Mouse (Mus musculus): ENCODE data around the gene Lrrn2. TPM values are rescaled to one million over a fixed set of nuclear protein-coding genes. Genes with fewer than 3 reads are reported as not detected.

The Lrrn2 gene
- total and polyA plus RNA-seq, 3 experiments: not detected

DNA sequence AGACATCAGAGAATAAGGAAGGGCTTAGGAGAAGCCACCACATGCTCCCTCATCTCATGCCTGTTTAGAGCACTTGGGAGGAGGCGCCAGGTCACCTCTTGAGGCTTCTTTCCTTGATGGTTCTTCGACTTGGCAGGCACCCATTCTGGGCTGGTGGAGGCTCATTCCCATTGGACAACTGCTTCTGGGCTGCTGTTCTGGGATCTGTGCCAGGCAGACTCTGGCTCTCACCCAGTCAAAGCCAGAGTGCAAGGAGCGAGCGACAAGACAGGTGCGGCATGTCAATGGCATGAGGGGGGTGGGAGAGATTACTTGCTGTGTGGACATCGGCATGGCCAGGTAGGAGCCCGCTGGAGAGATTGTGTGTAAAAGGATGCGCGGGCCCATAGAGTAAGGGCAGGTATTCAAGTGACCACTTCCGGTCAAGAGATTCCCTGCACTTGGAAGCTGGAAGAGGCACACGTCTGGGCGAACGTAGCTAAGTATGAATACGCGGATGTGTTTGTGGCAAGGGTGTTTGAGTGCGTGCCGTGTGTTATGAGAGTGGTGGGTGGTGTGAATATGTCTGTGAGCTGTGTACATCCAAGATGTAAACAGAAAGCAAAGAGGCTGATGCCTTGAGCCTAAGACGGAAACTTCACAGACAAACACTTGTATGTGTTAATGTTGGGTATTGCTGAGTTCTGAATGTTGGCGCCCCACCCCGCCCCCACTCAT, 35.8 kb upstream of the Lrrn2 start:
- Histone ChIP-seq H3K27ac (ENCODE audit: control insufficient read depth, low read depth, low read length) (no peak overlapping the region), H3K9me3 (replicated peaks; ENCODE audit: insufficient read depth, low read length) (no peaks in the 10 kb centered on the region), H3K36me3 (ENCODE audit: control insufficient read depth in 1 of 2, insufficient read depth in 2 of 2, low read length in 2 of 2) (no peaks in the 10 kb centered on the region), H3K9ac (ENCODE audit: control insufficient read depth, low read depth, low read length, poor library complexity, severe bottlenecking) (no peak overlapping the region), H3K27me3 (ENCODE audit: control insufficient read depth in 1 of 2, insufficient read depth in 2 of 2, low read length in 2 of 2) (peaks cover 0 to 2% of the 10 kb centered on the region in 2 experiments; a peak in 2 of 4 replicates), H3K4me1 (ENCODE audit: control insufficient read depth in 1 of 2, insufficient read depth in 2 of 2, low read length in 2 of 2) (no peaks in the 10 kb centered on the region), H3K79me2 (ENCODE audit: control insufficient read depth, insufficient read depth, low read length, poor library complexity) (no peaks in the 10 kb centered on the region), H3K4me3 (ENCODE audit: control insufficient read depth in 1 of 2, insufficient read depth in 1 of 2, low read depth in 2 of 2, low read length in 2 of 2) (no peak overlapping the region)
- no peak for DNase-seq (ENCODE audit: low read depth, low spot score)
- TF ChIP-seq KAT2A (conservative IDR thresholded peaks at IDR 0.05; ENCODE audit: low read depth, low read length): no peak
- no peak for TF ChIP-seq ZKSCAN1 (IDR thresholded peaks at IDR 0.05; ENCODE audit: low read depth, low read length)
- no peak for TF ChIP-seq POLR2AphosphoS5 (IDR thresholded peaks at IDR 0.05; ENCODE audit: borderline replicate concordance, low read depth, low read length)
- no peak for TF ChIP-seq MAX (IDR thresholded peaks at IDR 0.05; ENCODE audit: low read length)
- no peak for TF ChIP-seq CHD1 (IDR thresholded peaks at IDR 0.05; ENCODE audit: low read depth, low read length)
- no peak for TF ChIP-seq SMC3 (IDR thresholded peaks at IDR 0.05; ENCODE audit: low read depth, low read length)
- no peak for TF ChIP-seq RCOR1 (IDR thresholded peaks at IDR 0.05; ENCODE audit: low read depth, low read length)
- no peak for TF ChIP-seq EP300 (IDR thresholded peaks at IDR 0.05; ENCODE audit: low read depth in 1 of 2, low read length in 2 of 2)
- TF ChIP-seq ETS1 (IDR thresholded peaks at IDR 0.05; ENCODE audit: low read depth, low read length): no peak
- no peak for TF ChIP-seq ZC3H11A (IDR thresholded peaks at IDR 0.05; ENCODE audit: low read depth, low read length)
- no peak for TF ChIP-seq BHLHE40 (IDR thresholded peaks at IDR 0.05; ENCODE audit: borderline replicate concordance, low read depth, low read length)
- TF ChIP-seq MYB (IDR thresholded peaks at IDR 0.05; ENCODE audit: low read depth, low read length): no peak
- TF ChIP-seq MAZ (IDR thresholded peaks at IDR 0.05; ENCODE audit: low read depth, low read length): no peak
- no peak for TF ChIP-seq USF1 (IDR thresholded peaks at IDR 0.05; ENCODE audit: low read depth, low read length)
- TF ChIP-seq ELF1 (IDR thresholded peaks at IDR 0.05; ENCODE audit: low read depth, low read length): no peak
- no peak for TF ChIP-seq TCF12 (IDR thresholded peaks at IDR 0.05; ENCODE audit: low read depth, low read length)
- TF ChIP-seq JUND (IDR thresholded peaks at IDR 0.05; ENCODE audit: low read depth, low read length): no peak
- no peak; a peak in 1 of 6 replicates for TF ChIP-seq CTCF (IDR thresholded peaks at IDR 0.05 in 2 of 3, conservative IDR thresholded peaks at IDR 0.05 in 1 of 3; ENCODE audit: control insufficient read depth in 1 of 3, insufficient read depth in 1 of 3, low read depth in 2 of 3, low read length in 3 of 3, poor library complexity in 1 of 3, severe bottlenecking in 1 of 3)
- no peak for TF ChIP-seq HCFC1 (IDR thresholded peaks at IDR 0.05; ENCODE audit: low read depth, low read length)
- TF ChIP-seq NELFE (IDR thresholded peaks at IDR 0.05; ENCODE audit: low read depth, low read length): no peak

DNA sequence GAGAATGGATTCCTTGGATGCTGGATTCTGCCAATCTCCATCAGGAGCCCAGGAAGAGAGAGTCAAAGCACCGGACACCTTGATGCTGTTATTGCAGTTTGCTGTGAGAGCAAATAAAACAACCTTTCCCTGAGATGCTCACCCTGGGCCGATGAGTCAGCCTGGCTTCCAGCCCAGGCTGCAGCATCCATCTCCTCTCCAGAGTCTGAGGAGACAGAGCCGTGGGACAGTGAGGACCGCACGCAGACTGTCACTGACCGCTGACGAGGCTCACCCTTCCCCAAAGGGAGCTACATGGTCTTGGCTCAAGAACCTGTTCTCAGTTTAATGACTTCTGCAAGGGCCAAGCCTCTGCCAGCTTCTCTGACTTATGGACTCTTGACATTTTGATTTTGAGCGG, 34.3 kb upstream of the Lrrn2 start:
- H3K36me3 ChIP-seq (ENCODE audit: control insufficient read depth in 1 of 2, insufficient read depth in 2 of 2, low read length in 2 of 2): no peaks in the 10 kb centered on the region
- DNase-seq (ENCODE audit: low read depth, low spot score): no peak
- H3K27ac ChIP-seq (ENCODE audit: control insufficient read depth, low read depth, low read length): no peak overlapping the region
- H3K9me3 ChIP-seq (replicated peaks; ENCODE audit: insufficient read depth, low read length): no peaks in the 10 kb centered on the region
- TF ChIP-seq KAT2A (conservative IDR thresholded peaks at IDR 0.05; ENCODE audit: low read depth, low read length): no peak
- TF ChIP-seq RCOR1 (IDR thresholded peaks at IDR 0.05; ENCODE audit: low read depth, low read length): no peak
- no peak for TF ChIP-seq BHLHE40 (IDR thresholded peaks at IDR 0.05; ENCODE audit: borderline replicate concordance, low read depth, low read length)
- TF ChIP-seq GATA1 (IDR thresholded peaks at IDR 0.05; ENCODE audit: low read depth, low read length): no peak
- TF ChIP-seq POLR2AphosphoS5 (IDR thresholded peaks at IDR 0.05; ENCODE audit: borderline replicate concordance, low read depth, low read length): no peak
- TF ChIP-seq EP300 (IDR thresholded peaks at IDR 0.05; ENCODE audit: low read depth in 1 of 2, low read length in 2 of 2): no peak
- no peak for TF ChIP-seq SIN3A (IDR thresholded peaks at IDR 0.05; ENCODE audit: low read length)
- TF ChIP-seq POLR2AphosphoS2 (IDR thresholded peaks at IDR 0.05; ENCODE audit: low read length): no peak
- TF ChIP-seq CTCF (IDR thresholded peaks at IDR 0.05 in 2 of 3, conservative IDR thresholded peaks at IDR 0.05 in 1 of 3; ENCODE audit: control insufficient read depth in 1 of 3, insufficient read depth in 1 of 3, low read depth in 2 of 3, low read length in 3 of 3, poor library complexity in 1 of 3, severe bottlenecking in 1 of 3): no peak
- TF ChIP-seq E2F4 (IDR thresholded peaks at IDR 0.05; ENCODE audit: borderline replicate concordance, low read depth, low read length): no peak
- TF ChIP-seq MYC (IDR thresholded peaks at IDR 0.05; ENCODE audit: low read depth, low read length): no peak
- no peak for TF ChIP-seq MAX (IDR thresholded peaks at IDR 0.05; ENCODE audit: low read length)
- no peak for TF ChIP-seq CHD2 (IDR thresholded peaks at IDR 0.05; ENCODE audit: low read length)
- TF ChIP-seq ZNF384 (IDR thresholded peaks at IDR 0.05; ENCODE audit: low read depth, low read length): no peak
- TF ChIP-seq RAD21 (IDR thresholded peaks at IDR 0.05; ENCODE audit: low read depth, low read length): no peak
- peaks cover 0 to 2% of the 10 kb centered on the region in 2 experiments; a peak in 2 of 4 replicates for H3K27me3 ChIP-seq (ENCODE audit: control insufficient read depth in 1 of 2, insufficient read depth in 2 of 2, low read length in 2 of 2)
- H3K4me1 ChIP-seq (ENCODE audit: control insufficient read depth in 1 of 2, insufficient read depth in 2 of 2, low read length in 2 of 2): no peaks in the 10 kb centered on the region
- H3K9ac ChIP-seq (ENCODE audit: control insufficient read depth, low read depth, low read length, poor library complexity, severe bottlenecking): no peak overlapping the region
- no peaks in the 10 kb centered on the region for H3K79me2 ChIP-seq (ENCODE audit: control insufficient read depth, insufficient read depth, low read length, poor library complexity)
- H3K4me3 ChIP-seq (ENCODE audit: control insufficient read depth in 1 of 2, insufficient read depth in 1 of 2, low read depth in 2 of 2, low read length in 2 of 2): no peak overlapping the region
